Mouse (Mus musculus) hindbrain, embryonic 14.5 days (tissue): ENCODE results near the gene Klf6. TPM values are rescaled to one million over a fixed set of nuclear protein-coding genes. Genes with fewer than 3 reads are reported as not detected.
A peak's percentile ranks its signal among the peaks of the same experiment; 100 is the strongest.

Source experiments
- ATAC-seq: fragments of 200-750 bp; cut with Nextera tagmentation; 2 replicates; pipeline ENCODE4 v1.8.0; 2017; ENCODE audit warnings: moderate number of reproducible peaks, mild to moderate bottlenecking, moderate TSS enrichment, moderate library complexity; ENCODE audit not compliant: low FRiP score
- DNase-seq: peaks from one replicate; pipeline ENCODE4 v3.0.0-alpha.2; 2015; ENCODE audit warnings: low spot score
- H3K27ac ChIP-seq: fragments of 300-500 bp; sonication (generic); 2 replicates; pipeline ENCODE4 v1.5.1; 2014; ENCODE audit warnings: mild to moderate bottlenecking, moderate library complexity
- H3K27me3 ChIP-seq: fragments of 300-500 bp; sonication (generic); 2 replicates; pipeline ENCODE4 v1.6.1; 2014; ENCODE audit warnings: mild to moderate bottlenecking, low read length, mixed read lengths; ENCODE audit not compliant: control insufficient read depth, insufficient read depth
- H3K36me3 ChIP-seq: fragments of 300-500 bp; sonication (generic); replicated peaks from 2 replicates; pipeline ENCODE4 v1.6.1; 2014; ENCODE audit not compliant: control insufficient read depth, insufficient read depth
- H3K4me1 ChIP-seq: fragments of 300-500 bp; sonication (generic); replicated peaks from 2 replicates; pipeline ENCODE4 v1.6.1; 2014; ENCODE audit warnings: antibody characterized with exemption, low read length, mixed read lengths; ENCODE audit not compliant: control insufficient read depth, insufficient read depth
- H3K4me2 ChIP-seq: fragments of 300-500 bp; sonication (generic); replicated peaks from 2 replicates; pipeline ENCODE4 v1.6.1; 2014; ENCODE audit warnings: mild to moderate bottlenecking, moderate library complexity
- H3K4me3 ChIP-seq: fragments of 300-500 bp; sonication (generic); replicated peaks from 2 replicates; pipeline ENCODE4 v1.5.1; 2014; ENCODE audit warnings: mild to moderate bottlenecking, low read length
- H3K9ac ChIP-seq: fragments of 300-500 bp; sonication (generic); 2 replicates; pipeline ENCODE4 v1.6.1; 2014
- H3K9me3 ChIP-seq: fragments of 300-500 bp; sonication (generic); 2 replicates; pipeline ENCODE4 v1.6.1; 2016; ENCODE audit warnings: low read length; ENCODE audit not compliant: control insufficient read depth
- WGBS: fragments of 180-500 bp; shearing (Covaris S2); extraction: QIAGEN DNeasy Blood & Tissue Kit; methylation state at CpG from one replicate; pipeline ENCODE4 v1.1.7; 2014; 5-methylcytosine and 5-hydroxymethylcytosine counted together
- polyA plus RNA-seq: library from polyadenylated mRNA; unstranded; fragments of >200 nt; fragmentation: Nextera tagmentation; extraction: Ambion mirVana; gene quantifications from 2 replicates; pipeline ENCODE4 v1.2.1, GENCODE M21; 2014

The Klf6 gene
- polyA plus RNA-seq, 1 experiment from 2014 or later: 77.8 TPM

- H3K4me3 ChIP-seq: no peak overlapping the region
- no peaks in the 10 kb centered on the region for H3K27me3 ChIP-seq
- 91% methylated on average over 4 of the region's 4 CpGs for WGBS
Observed at GRCm38 (mm10) chr13:5837174-5837777, 24.0 kb upstream of the Klf6 start.

DNA sequence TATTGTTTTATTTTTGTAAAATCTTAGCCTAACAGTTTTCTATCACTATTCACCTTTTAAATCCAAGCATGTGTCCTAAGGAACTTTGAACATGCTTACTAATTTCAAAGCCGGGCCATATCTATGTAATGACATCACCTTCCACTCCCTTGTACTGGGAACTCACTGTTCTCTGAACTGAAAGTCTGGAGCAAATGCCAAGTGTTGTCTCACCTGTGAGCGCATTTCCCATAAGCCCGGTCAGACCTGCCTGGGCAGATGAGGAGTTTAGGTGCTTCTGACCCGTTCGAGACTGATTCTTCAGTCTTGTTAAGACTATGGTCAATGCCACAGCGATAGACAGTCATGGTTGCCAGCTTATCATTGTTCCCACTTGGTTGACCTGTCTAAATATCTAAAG lies 19.9 kb upstream of the Klf6 start:
- no peak overlapping the region for H3K9ac ChIP-seq
- ATAC-seq: no peak
- H3K27ac ChIP-seq: no peak overlapping the region
- no peaks in the 10 kb centered on the region for H3K9me3 ChIP-seq
- no peaks in the 10 kb centered on the region for H3K4me1 ChIP-seq
- DNase-seq: no peak
- no peaks in the 10 kb centered on the region for H3K36me3 ChIP-seq
- no peak overlapping the region for H3K4me3 ChIP-seq
- H3K27me3 ChIP-seq: no peaks in the 10 kb centered on the region
- no peak overlapping the region for H3K4me2 ChIP-seq
- WGBS: 94% methylated on average over 6 of the region's 6 CpGs

More at GRCm38 (mm10) chr13:5837174-5837777, 24.0 kb upstream of the Klf6 start:
- Histone ChIP-seq H3K9me3 (no peaks in the 10 kb centered on the region), H3K27ac (no peak overlapping the region), H3K4me1 (no peaks in the 10 kb centered on the region), H3K36me3 (no peaks in the 10 kb centered on the region), H3K9ac (no peak overlapping the region), H3K4me2 (no peak overlapping the region)
- DNase-seq (no peak), ATAC-seq (no peak)

GRCm38 (mm10) chr13:5842911-5843310 lies 18.4 kb upstream of the Klf6 start:
- ATAC-seq (no peak), DNase-seq (no peak)
- Histone ChIP-seq H3K27me3 (no peaks in the 10 kb centered on the region), H3K36me3 (no peaks in the 10 kb centered on the region), H3K9me3 (no peaks in the 10 kb centered on the region), H3K4me2 (no peak overlapping the region), H3K4me1 (no peaks in the 10 kb centered on the region), H3K9ac (no peak overlapping the region), H3K27ac (no peak overlapping the region), H3K4me3 (no peak overlapping the region)
- 73% methylated on average over 5 of the region's 5 CpGs for WGBS

DNA sequence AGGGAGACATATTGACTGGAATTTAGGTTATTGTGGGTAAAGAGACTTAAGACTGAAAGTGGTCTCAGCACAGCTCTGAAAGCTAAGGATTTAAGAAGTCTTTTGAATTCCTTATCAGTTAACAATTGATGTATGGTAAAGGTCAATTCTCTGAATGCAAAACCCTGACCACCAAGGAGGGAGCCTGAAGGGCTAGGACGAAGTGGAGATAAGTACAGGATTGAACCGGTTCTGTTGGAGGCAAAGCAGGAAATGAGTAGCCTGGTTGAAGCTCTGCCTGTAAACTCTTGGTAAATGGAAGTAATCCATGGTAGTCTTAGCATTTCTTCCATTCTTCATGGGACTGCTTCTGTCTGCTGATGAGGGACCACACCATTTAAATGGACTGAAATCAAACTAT lies 17.5 kb upstream of the Klf6 start:
- Histone ChIP-seq H3K9ac (no peak overlapping the region), H3K4me1 (no peaks in the 10 kb centered on the region), H3K4me2 (no peak overlapping the region), H3K4me3 (no peak overlapping the region), H3K27ac (no peak overlapping the region), H3K27me3 (no peaks in the 10 kb centered on the region), H3K36me3 (no peaks in the 10 kb centered on the region), H3K9me3 (no peaks in the 10 kb centered on the region)
- WGBS: 69% methylated on average over 2 of the region's 2 CpGs
- ATAC-seq: no peak
- no peak for DNase-seq

DNA sequence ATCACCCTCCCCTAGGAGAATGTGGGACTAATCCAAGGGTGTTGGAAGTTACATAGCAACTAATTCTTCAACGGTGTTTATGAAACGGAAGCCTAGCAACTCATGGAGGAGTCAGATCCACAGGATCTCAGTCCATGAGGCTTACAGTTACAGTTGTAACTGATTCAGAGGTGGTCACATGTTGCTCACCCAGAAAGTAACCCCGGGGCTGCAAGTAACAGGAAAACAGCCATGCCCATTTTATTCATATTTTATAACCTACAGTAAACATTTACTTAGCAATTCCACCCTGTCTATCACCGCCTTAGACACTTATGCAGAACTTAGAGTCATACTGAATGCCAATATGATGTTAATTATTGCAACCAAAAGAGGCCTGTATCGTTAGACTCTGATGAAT lies 16.9 kb upstream of the Klf6 start:
- no peak for DNase-seq

DNA sequence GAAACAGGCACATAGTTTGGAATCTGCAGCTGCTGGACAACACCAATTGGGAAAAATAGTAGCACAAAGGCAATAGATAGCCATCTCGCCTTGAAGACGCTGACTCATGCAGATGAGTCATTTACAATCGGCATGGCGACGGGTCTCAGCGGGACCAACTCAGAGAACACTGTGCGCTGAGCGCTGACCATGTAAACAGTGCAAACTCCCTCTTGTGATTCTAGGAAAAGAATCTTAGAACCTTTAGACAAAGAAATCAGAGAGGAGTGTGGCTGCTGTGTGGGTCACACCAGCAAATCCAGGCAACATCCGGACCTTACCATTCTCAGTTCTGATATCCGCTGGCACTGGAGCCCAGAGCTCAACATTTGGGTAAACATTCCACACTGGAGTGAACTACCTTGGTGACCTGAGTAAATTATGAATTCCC lies 16.1 kb upstream of the Klf6 start:
- Histone ChIP-seq H3K9ac (no peak overlapping the region), H3K4me3 (no peak overlapping the region), H3K9me3 (no peaks in the 10 kb centered on the region), H3K4me2 (no peak overlapping the region), H3K4me1 (no peaks in the 10 kb centered on the region), H3K27me3 (no peaks in the 10 kb centered on the region), H3K36me3 (no peaks in the 10 kb centered on the region), H3K27ac (no peak overlapping the region)
- ATAC-seq: no peak
- DNase-seq: no peak
- 55% methylated on average over 10 of the region's 10 CpGs for WGBS

More for the DNA sequence above, 16.9 kb upstream of the Klf6 start:
- WGBS: 93% methylated on average over 5 of the region's 5 CpGs
- Histone ChIP-seq H3K36me3 (no peaks in the 10 kb centered on the region), H3K9ac (no peak overlapping the region), H3K4me1 (no peaks in the 10 kb centered on the region), H3K27me3 (no peaks in the 10 kb centered on the region), H3K4me3 (no peak overlapping the region), H3K4me2 (no peak overlapping the region), H3K27ac (no peak overlapping the region), H3K9me3 (no peaks in the 10 kb centered on the region)
- ATAC-seq: no peak

DNA sequence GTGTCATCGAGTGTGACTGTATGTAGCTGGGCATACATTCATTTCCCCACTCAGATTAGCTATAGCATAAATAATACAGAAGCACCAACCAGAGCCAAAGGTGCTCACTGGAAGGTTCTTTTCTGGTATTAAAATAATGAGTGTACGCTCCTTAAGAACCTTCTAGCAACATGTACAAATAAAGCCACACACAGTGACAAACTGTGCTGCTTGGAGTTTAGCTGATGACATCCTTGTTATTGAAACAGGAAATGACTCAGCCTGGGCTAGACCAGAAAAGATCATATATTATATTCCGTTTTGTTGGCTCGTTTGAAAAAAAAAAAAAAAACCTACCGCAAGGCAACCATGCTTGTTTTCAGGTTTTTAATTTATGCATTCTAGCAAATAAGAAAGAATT lies 15.7 kb upstream of the Klf6 start:
- no peak for ATAC-seq

DNA sequence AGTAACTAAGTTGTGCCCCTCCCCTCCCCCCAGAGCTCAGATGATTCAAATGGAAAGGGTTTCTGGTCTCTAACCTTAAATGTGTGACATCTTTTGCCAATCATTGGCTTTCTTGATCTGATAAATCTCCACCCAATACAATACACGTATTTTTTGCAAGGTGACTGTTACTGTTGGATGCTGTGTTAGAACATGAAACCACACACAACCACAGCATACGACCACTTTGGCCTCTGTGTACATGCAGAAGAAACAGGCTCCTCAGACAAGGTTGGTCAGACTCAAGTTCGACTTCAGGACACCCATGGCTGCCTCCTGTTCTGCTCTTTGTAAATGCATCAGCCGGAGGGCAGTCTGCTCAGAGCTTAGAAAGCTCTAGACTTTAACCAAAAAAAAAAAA lies 14.4 kb upstream of the Klf6 start:
- H3K9me3 ChIP-seq: no peaks in the 10 kb centered on the region
- DNase-seq: no peak
- H3K4me2 ChIP-seq: no peak overlapping the region
- H3K27me3 ChIP-seq: no peaks in the 10 kb centered on the region
- H3K27ac ChIP-seq: no peak overlapping the region
- no peaks in the 10 kb centered on the region for H3K36me3 ChIP-seq
- 79% methylated on average over 4 of the region's 4 CpGs for WGBS
- no peaks in the 10 kb centered on the region for H3K4me1 ChIP-seq
- H3K4me3 ChIP-seq: no peak overlapping the region
- H3K9ac ChIP-seq: no peak overlapping the region
- no peak for ATAC-seq

More for the DNA sequence above, 15.7 kb upstream of the Klf6 start:
- no peak overlapping the region for H3K4me3 ChIP-seq
- WGBS: 83% methylated on average over 5 of the region's 5 CpGs
- H3K36me3 ChIP-seq: no peaks in the 10 kb centered on the region
- no peak for DNase-seq
- H3K27ac ChIP-seq: no peak overlapping the region
- no peaks in the 10 kb centered on the region for H3K27me3 ChIP-seq
- no peaks in the 10 kb centered on the region for H3K9me3 ChIP-seq
- H3K4me2 ChIP-seq: no peak overlapping the region
- no peak overlapping the region for H3K9ac ChIP-seq
- no peaks in the 10 kb centered on the region for H3K4me1 ChIP-seq

DNA sequence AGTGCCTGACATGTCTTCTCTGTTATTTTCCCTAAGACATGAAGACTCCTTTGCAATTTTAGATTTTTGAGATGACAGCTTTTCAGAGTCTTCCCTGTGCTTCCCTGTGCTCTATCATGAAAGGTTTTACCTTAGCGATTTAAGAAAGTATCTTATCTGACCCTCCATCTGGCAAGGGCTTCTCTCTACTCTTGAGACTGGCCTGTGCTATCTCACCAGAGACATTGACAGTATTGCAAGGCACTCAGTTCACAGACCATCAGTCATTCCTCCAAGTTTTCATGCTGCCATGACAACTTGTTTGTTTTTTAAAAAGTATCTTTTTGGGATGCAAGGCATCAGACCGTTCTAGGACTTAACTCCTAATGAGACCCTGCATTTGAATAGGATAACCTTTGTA lies 13.5 kb upstream of the Klf6 start:
- Histone ChIP-seq H3K36me3 (no peaks in the 10 kb centered on the region), H3K9ac (no peak overlapping the region), H3K4me3 (no peak overlapping the region), H3K27me3 (no peaks in the 10 kb centered on the region), H3K9me3 (no peaks in the 10 kb centered on the region), H3K4me1 (no peaks in the 10 kb centered on the region), H3K27ac (no peak overlapping the region), H3K4me2 (no peak overlapping the region)
- no peak for DNase-seq
- WGBS: 77% methylated on average over 2 of the region's 2 CpGs
- no peak for ATAC-seq

GRCm38 (mm10) chr13:5860651-5861156 lies 578 bp upstream of the Klf6 start:
- peak overlapping the region; percentile 76 for H3K9ac ChIP-seq
- no peaks in the 10 kb centered on the region for H3K9me3 ChIP-seq
- no peaks in the 10 kb centered on the region for H3K27me3 ChIP-seq
- WGBS: under 1% methylated on average over 27 of the region's 27 CpGs
- DNase-seq (peak; percentile 66), ATAC-seq (peak; percentile 46)
- H3K4me1 ChIP-seq: peaks cover 17% of the 10 kb centered on the region
- H3K27ac ChIP-seq: peak overlapping the region; percentile 99
- H3K4me2 ChIP-seq: peak overlapping the region; percentile 63
- H3K36me3 ChIP-seq: peaks cover 10% of the 10 kb centered on the region
- peak overlapping the region; percentile 69 for H3K4me3 ChIP-seq
